Mouse (Mus musculus): Measurements from ENCODE around the gene Mrpl22.

- no peak for TF ChIP-seq POLR2A (IDR thresholded peaks at IDR 0.05; ENCODE audit: extremely low read depth, insufficient read depth, low read length)
- no peak for TF ChIP-seq CTCF (IDR thresholded peaks at IDR 0.05; ENCODE audit: extremely low read depth, insufficient read depth, low read length)
These were observed 38.9 kb downstream of the Mrpl22 start for GRCm38 (mm10) chr11:58210321-58210886.
